Mouse (Mus musculus) megakaryocyte, adult 5-6 weeks (primary cell): Measurements from ENCODE around the gene Ddah1. TPM values are rescaled to one million over a fixed set of nuclear protein-coding genes. Genes with fewer than 3 reads are reported as not detected.

Experiments
- ATAC-seq: 2 replicates; pipeline ENCODE4 v1.8.0; 2016; ENCODE audit warnings: mild to moderate bottlenecking, inconsistent platforms; ENCODE audit not compliant: poor library complexity, severe bottlenecking
- total RNA-seq, 2 experiments: library from RNA; stranded (forward) in 1 of 2; stranded (reverse) in 1 of 2; fragments of 153-499, 151-499 nt in 1 of 2; fragments of 221-1000, 200-1000 nt in 1 of 2; gene quantifications; 2 replicates each; pipeline versions ENCODE4 v1.2.3 to v1.2.4; 2015 to 2017

Ddah1 gene
- total RNA-seq, 2 experiments from 2014 or later: not detected

DNA sequence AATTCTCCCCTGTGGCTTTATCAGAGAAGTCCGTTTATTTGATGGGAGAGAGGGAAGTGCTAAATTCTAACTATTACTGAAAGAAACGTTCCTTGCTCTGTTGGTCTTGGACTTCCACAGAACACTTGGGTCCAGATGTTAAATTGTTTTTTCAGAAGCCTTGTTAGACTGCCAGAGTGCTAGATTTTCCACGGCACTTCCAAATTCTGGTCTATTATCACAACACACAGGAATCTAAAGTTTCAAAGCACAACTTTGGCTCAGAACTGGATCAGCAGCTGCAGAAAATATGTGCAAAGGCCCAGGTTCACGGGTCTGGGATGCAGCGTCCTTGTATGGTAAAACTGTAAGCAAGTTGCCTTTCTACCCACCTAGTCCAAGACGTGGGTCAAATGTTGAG is 43.6 kb downstream of the Ddah1 start:
- no peak for ATAC-seq

DNA sequence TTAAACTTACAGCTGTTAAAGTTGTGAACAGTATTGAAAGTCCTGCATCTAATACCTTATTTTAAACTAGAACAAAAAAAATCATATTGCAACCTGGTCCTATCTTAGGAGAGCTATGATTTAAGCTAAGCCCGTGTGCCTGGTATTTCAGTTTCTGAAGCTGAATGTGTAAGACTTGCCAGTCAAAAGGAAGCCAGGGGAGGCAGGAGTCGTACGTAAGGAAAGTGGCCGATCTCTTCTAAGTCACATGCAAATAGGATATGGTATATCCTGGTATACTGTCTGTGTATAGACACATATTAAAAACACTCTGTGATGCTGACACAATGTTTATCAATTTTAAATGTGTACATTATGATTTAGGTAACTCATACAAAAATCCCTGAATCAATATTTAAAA is 47.4 kb downstream of the Ddah1 start:
- no peak for ATAC-seq

DNA sequence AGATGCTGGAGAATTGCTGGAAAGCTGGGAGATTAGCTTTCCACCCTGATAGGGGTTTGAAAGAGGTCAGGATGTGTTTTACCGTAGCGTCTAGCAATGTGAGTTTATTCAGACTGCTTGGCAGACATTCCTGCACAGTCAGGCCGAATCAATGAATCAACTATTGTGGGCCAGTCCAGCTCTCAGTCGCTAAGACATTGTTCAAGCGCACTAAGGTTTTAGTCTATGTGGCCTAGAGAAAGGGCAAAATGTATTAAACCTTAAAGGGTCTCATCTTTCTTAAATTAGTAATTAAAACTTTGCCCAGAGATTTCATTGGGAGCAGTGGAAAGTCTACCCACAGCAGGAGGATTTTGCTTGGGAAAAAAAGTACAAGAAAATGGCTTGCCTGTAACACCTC is 48.0 kb downstream of the Ddah1 start:
- ATAC-seq: no peak

- no peak for ATAC-seq
Observed at GRCm38 (mm10) chr3:145816807-145817206, 58.3 kb downstream of the Ddah1 start.

DNA sequence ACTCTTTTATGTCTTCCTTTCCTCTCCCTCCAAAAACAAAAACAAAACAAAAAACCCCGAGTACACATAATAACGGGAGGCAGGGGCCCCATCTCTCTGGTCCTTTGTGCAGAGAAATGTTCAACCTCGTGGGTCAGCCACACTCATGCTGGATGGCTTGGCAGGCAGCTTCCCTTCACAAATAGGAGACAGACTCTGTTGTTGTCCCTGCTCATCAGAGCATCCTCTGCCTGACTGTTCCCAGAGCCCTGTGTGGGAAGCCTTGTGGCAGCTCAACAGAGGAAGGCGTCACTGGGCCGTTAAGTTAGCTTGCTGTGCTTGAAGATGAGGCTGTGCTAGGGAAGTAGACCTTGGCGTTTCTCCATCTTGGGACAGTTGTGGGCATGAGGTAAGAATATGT is 58.8 kb downstream of the Ddah1 start:
- ATAC-seq: no peak

- ATAC-seq: no peak
Observed at GRCm38 (mm10) chr3:145820439-145820838, 62.0 kb downstream of the Ddah1 start.

DNA sequence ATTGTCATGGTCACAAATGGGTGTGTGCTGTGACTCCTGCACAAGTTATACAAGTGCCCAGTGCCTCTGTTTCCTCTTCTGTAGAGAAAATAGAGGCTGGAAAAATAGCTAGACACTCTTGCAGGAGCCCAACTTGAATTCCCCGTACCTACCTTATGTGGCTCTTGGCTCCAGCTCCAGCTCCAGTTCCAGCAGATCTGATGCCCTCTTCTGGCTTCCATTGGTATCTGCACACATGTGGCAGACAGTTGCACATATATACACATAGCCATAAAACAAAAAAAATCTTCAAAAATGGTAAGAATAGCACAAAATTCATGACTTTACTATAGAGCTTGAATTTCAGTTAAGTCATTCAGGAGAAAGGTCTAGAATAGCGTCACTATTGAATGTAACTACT is 62.5 kb downstream of the Ddah1 start:
- no peak for ATAC-seq

- ATAC-seq: no peak
Observed at GRCm38 (mm10) chr3:145822201-145822600, 63.7 kb downstream of the Ddah1 start.

DNA sequence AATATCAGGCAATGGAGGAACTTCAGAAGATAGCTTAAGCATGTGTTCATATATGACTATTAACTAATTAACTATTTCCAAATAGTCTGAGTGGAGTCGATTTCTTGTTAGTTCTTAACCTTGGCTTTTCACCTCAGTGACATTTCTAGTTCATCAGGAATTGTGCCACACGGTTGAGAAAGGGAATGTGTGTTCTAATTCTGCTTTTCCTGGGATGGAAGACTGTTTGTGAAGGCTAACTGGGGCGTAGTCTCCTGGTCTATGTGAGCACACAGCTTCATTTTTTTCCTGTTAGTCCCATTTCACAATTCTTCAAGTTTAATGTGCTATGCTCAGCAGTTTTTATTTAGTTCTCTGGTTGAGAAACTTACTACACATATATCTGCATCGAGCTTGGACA is 65.2 kb downstream of the Ddah1 start:
- no peak for ATAC-seq

GRCm38 (mm10) chr3:145825416-145826055 is 67.1 kb downstream of the Ddah1 start:
- no peak for ATAC-seq

GRCm38 (mm10) chr3:145827191-145828045 is 68.9 kb downstream of the Ddah1 start:
- no peak for ATAC-seq

GRCm38 (mm10) chr3:145828906-145829305 is 70.4 kb downstream of the Ddah1 start:
- no peak for ATAC-seq

GRCm38 (mm10) chr3:145833948-145834538 is 75.6 kb downstream of the Ddah1 start:
- ATAC-seq: no peak

GRCm38 (mm10) chr3:145838281-145838680 is 79.8 kb downstream of the Ddah1 start:
- no peak for ATAC-seq

GRCm38 (mm10) chr3:145841961-145842710 is 83.7 kb downstream of the Ddah1 start:
- ATAC-seq: no peak

GRCm38 (mm10) chr3:145843836-145844235 is 85.4 kb downstream of the Ddah1 start:
- no peak for ATAC-seq

- ATAC-seq: no peak
Observed at GRCm38 (mm10) chr3:145844891-145845290, 86.4 kb downstream of the Ddah1 start.

- no peak for ATAC-seq
Observed at GRCm38 (mm10) chr3:145846255-145846654, 87.8 kb downstream of the Ddah1 start.

DNA sequence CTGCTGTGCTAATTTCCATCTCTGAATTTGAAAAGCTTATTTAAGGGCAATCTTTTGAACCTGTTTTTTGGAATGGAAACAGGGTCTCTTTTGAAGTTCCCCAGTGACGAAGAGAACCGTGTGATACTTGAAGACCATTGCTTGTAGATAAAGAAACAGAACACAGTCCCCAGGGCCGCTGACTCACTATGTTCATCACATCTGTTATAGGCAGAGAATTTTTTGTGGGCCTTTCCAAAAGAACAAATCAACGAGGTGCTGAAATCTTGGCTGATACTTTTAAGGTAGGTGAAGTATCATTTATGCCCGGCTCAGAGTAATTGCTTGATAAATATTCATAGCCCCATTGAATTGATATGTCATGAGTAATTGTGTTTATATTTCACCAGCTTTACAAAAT is 93.6 kb downstream of the Ddah1 start:
- no peak for ATAC-seq

DNA sequence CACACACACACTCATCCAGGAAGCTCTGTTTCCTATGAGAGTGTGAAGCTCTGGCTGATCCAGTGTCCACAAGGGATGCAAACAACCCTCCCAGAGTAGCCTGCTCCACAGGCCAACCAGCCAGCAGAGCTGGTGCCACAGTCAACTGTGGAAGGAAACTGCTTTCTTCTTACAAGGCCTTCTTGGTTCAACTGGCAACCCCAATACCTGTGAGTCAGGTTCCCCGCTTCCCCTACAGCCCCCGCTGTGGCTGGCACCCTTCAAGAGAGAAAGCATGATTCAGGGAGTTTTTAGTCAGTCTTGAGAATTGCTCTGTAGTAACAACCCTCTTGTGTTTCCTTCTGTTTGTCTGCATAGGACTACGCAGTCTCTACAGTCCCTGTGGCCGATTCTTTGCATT is 94.3 kb downstream of the Ddah1 start:
- no peak for ATAC-seq

DNA sequence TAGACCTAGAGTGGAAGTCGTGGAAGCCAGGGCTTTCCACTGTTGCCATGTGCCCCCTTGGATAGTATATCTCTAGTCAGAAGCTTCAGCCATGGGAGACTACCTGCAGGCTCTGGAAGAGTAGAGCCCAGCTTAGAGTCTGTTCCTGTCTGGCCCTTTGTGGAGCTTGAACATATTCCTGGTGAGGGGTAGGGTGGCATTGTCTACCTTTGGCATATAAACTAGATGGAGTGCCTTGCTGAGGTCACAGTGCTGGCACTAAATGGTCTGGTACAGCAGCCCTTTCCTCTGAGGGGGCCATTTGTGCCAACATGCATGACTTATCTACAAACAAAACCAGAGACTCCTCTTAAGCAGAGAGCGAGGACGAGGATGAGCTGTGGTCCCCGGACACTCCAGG is 95.2 kb downstream of the Ddah1 start:
- no peak for ATAC-seq
